Mouse (Mus musculus) cerebellum, adult 2 months (tissue): ENCODE data around the gene Plppr3. TPM values are rescaled to one million over a fixed set of nuclear protein-coding genes. Genes with fewer than 3 reads are reported as not detected.

Experiments
- DNase-seq, 2 experiments: peaks; one replicate each; pipeline ENCODE4 v3.0.0; 2021
- H3K27ac ChIP-seq: fragments of 200-500 bp; 2 replicates; pipeline ENCODE4 v1.5.1; 2012; ENCODE audit warnings: low read length, control low read depth, inconsistent platforms; ENCODE audit not compliant: insufficient read depth
- H3K27me3 ChIP-seq: fragments of 200-500 bp; 2 replicates; pipeline ENCODE4 v1.6.1; 2012; ENCODE audit warnings: inconsistent platforms, mild to moderate bottlenecking, low read length, moderate library complexity; ENCODE audit not compliant: control insufficient read depth, insufficient read depth
- H3K4me1 ChIP-seq: fragments of 200-500 bp; 2 replicates; pipeline ENCODE4 v1.6.1; 2011; ENCODE audit warnings: low read length; ENCODE audit not compliant: control insufficient read depth, insufficient read depth
- H3K4me3 ChIP-seq: fragments of 200-500 bp; replicated peaks from 2 replicates; pipeline ENCODE3; 2011; ENCODE audit warnings: mild to moderate bottlenecking, low read depth, low read length, control low read depth; ENCODE audit not compliant: insufficient read depth
- CTCF ChIP-seq: fragments of 200-500 bp; IDR thresholded peaks from 2 replicates; pipeline ENCODE4 v1.5.1; 2011; ENCODE audit warnings: low read depth, mild to moderate bottlenecking, control low read depth, low read length, moderate library complexity, borderline replicate concordance; ENCODE audit not compliant: insufficient read depth
- POLR2A ChIP-seq: fragments of 200-500 bp; IDR thresholded peaks from 2 replicates; pipeline ENCODE4 v1.6.1; 2011; ENCODE audit warnings: low read length, control low read depth, borderline replicate concordance; ENCODE audit not compliant: insufficient read depth
- WGBS: fragments of 180-500 bp; shearing (Covaris S2); methylation state at CpG from one replicate; pipeline ENCODE4 v1.1.7; 2018; 5-methylcytosine and 5-hydroxymethylcytosine counted together
- polyA plus RNA-seq: library from polyadenylated mRNA; depleted of rRNA; stranded (reverse); fragments of >200 nt; gene quantifications from 2 replicates; pipeline ENCODE4 v1.2.3, GENCODE M21; 2012

The Plppr3 gene
- polyA plus RNA-seq, 1 experiment, result 49.3 TPM

GRCm38 (mm10) chr10:79861230-79862048, 13.0 kb downstream of the Plppr3 start:
- Histone ChIP-seq H3K4me3 (no peak overlapping the region), H3K4me1 (peaks cover 70% of the 10 kb centered on the region), H3K27me3 (no peaks in the 10 kb centered on the region), H3K27ac (0 out of 2 replicates have a peak overlapping the region, but pooled peaks have one; percentile 5)
- 19% methylated on average over 25 of the region's 25 CpGs for WGBS
- peak; percentile 78 to 84 for DNase-seq
- TF ChIP-seq POLR2A (no peak), CTCF (no peak)

GRCm38 (mm10) chr10:79860079-79860911, 14.1 kb downstream of the Plppr3 start:
- Histone ChIP-seq H3K27me3 (no peaks in the 10 kb centered on the region), H3K4me1 (peaks cover 62% of the 10 kb centered on the region), H3K4me3 (no peak overlapping the region), H3K27ac (no peak overlapping the region)
- TF ChIP-seq POLR2A (no peak), CTCF (no peak)
- WGBS, result 75% methylated on average over 26 of the region's 26 CpGs
- no peak for DNase-seq

DNA sequence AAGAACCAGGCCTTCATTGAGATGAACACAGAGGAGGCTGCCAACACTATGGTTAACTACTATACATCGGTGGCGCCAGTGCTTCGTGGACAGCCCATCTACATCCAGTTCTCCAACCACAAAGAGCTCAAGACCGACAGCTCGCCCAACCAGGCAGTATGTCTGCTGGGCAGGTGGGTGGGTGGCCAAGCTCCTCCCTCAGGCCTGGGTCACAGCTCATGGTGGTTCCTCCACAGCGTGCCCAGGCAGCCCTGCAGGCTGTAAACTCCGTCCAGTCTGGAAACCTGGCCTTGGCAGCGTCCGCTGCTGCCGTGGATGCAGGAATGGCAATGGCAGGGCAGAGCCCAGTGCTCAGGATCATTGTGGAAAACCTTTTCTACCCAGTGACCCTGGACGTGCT, 15.3 kb downstream of the Plppr3 start:
- peak in 1 of 2 experiments; percentile 27 for DNase-seq
- TF ChIP-seq CTCF, result no peak
- TF ChIP-seq POLR2A, result no peak
- H3K4me3 ChIP-seq, result no peak overlapping the region
- peaks cover 58% of the 10 kb centered on the region for H3K4me1 ChIP-seq
- WGBS, result 16% methylated on average over 11 of the region's 11 CpGs
- H3K27ac ChIP-seq, result no peak overlapping the region
- H3K27me3 ChIP-seq, result no peaks in the 10 kb centered on the region

DNA sequence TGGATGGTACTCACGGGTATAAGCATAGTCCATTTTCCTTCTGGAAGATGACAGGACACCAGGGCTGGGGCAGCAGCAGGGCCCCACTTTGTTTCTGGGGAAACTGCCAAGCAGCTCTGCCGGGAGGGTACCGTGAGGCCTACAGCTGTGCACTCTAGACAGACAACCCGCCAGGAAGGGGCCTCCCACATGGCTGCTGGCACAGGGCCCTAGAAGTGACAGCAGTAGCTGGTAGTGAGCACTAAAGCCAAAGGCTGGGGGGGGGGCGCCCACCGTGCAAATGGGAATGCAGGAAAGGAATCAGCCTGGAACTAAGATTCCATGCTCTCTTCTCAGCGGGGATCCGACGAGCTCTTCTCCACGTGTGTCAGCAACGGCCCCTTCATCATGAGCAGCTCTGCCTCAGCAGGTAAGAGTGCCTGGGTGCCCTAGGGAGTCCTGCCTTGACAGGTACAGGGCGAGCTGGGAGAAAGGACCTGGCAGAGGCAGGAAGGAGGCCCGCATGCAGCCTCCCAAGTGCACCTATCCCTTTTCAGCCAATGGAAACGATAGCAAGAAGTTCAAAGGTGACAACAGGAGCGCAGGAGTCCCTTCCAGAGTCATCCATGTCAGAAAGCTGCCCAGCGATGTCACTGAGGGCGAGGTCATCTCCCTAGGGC, 15.9 kb downstream of the Plppr3 start:
- WGBS, result 17% methylated on average over 17 of the region's 17 CpGs
- H3K4me3 ChIP-seq, result no peak overlapping the region
- TF ChIP-seq POLR2A (no peak), CTCF (no peak)
- H3K27me3 ChIP-seq, result no peaks in the 10 kb centered on the region
- no peak overlapping the region for H3K27ac ChIP-seq
- peak; percentile 61 to 62 for DNase-seq
- peaks cover 58% of the 10 kb centered on the region for H3K4me1 ChIP-seq

DNA sequence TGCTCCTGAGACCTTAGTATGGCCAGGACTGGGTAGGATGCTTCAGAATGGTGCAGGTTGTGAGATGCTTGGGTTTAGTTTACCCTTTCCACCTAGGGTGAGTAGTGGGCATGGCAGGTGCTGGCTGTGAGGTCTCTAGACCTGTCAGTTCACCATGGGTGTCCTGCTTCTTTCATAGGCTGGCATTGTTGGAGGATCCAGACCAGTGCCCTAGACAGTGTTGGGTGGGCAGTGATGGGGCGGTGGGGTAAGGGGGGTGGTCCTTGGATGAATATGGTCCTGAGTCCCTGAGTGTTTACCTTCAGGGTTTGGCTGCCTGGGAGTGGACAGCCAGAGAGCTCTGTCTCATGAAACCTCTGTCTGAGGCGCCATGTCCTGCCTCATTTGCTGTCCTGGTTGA, 16.5 kb downstream of the Plppr3 start:
- DNase-seq, result peak in 1 of 2 experiments; percentile 27
- H3K27ac ChIP-seq, result no peak overlapping the region
- H3K4me3 ChIP-seq, result no peak overlapping the region
- TF ChIP-seq CTCF (no peak), POLR2A (no peak)
- H3K4me1 ChIP-seq, result peaks cover 60% of the 10 kb centered on the region
- WGBS, result 39% methylated on average over 2 of the region's 2 CpGs
- H3K27me3 ChIP-seq, result no peaks in the 10 kb centered on the region

DNA sequence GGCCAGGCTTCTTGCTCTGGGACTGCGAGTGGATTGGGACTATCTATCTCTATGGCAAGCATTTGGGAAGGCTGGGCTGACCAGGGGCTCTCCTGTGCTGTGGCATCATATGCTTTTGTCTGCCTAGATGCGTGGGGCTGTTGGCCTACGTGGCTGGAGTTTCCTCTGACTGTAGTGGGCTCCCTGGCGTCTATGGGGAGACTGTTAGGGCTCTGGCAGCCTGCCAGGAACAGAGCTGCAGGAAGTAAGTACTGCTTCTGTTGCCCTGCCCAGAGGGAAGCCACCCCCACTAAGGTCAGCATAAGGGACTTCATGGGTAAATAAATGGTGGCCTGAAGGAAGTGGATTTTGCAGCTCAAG, 17.0 kb downstream of the Plppr3 start:
- Histone ChIP-seq H3K4me1 (peaks cover 62% of the 10 kb centered on the region), H3K27ac (no peak overlapping the region), H3K27me3 (no peaks in the 10 kb centered on the region), H3K4me3 (peak overlapping the region; percentile 5)
- TF ChIP-seq POLR2A, result no peak
- peak; percentile 54 to 55 for DNase-seq
- 1% methylated on average over 4 of the region's 4 CpGs for WGBS

DNA sequence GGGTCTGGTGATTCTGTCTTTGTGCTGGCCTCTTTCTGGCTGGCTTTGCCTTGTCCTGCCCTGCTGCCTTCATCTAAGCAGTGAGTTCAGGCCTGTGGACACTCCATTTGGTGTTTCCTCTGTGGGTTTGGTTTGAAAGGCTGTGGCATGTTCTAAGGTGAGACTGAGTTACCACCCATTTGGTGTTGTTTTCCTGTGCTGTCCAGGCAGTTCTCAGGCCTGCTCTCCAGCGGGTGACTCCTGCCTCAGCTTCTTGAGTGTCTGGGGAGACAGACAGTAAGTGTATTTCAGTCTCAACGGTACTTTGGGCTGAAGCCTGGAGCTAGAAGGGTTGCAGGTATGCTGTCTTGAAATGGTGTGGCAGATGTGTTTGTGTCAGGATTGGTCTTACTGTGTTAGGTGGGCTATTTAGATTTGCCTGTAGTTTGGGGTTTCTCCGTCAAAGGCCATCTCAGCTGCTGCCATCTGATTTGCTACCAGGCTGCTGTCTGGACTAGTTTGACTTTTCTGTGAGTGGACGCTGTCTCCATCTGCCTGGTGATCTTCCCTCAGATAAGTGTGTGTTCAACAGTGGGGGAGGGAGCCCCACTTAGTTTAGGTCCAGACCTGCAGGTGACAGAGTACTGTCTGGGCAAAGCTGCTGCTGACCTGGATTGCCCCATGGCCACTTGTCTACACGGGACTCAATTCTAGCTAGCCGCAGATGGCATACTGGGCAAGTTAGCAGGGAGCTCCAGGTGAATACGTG, 17.6 kb downstream of the Plppr3 start:
- H3K4me1 ChIP-seq, result peaks cover 57% of the 10 kb centered on the region
- DNase-seq, result no peak
- peak overlapping the region; percentile 30 for H3K4me3 ChIP-seq
- TF ChIP-seq CTCF (no peak), POLR2A (no peak)
- 6% methylated on average over 7 of the region's 7 CpGs for WGBS
- no peak overlapping the region for H3K27ac ChIP-seq
- no peaks in the 10 kb centered on the region for H3K27me3 ChIP-seq
